Mouse (Mus musculus) cortical plate, adult 2 months (tissue): ENCODE results near the gene Msi2. TPM values are rescaled to one million over a fixed set of nuclear protein-coding genes. Genes with fewer than 3 reads are reported as not detected.

Experiments used
- H3K27ac ChIP-seq: fragments of 200-500 bp; 2 replicates; pipeline ENCODE4 v1.5.1; 2012; ENCODE audit warnings: low read length, control low read depth, inconsistent platforms; ENCODE audit not compliant: insufficient read depth
- H3K4me1 ChIP-seq: fragments of 200-500 bp; 2 replicates; pipeline ENCODE4 v1.6.1; 2011; ENCODE audit warnings: low read length; ENCODE audit not compliant: control insufficient read depth, insufficient read depth
- H3K4me3 ChIP-seq: fragments of 200-500 bp; 2 replicates; pipeline ENCODE4 v1.5.1; 2011; ENCODE audit warnings: mild to moderate bottlenecking, low read length, control low read depth; ENCODE audit not compliant: insufficient read depth
- CTCF ChIP-seq: fragments of 200-500 bp; IDR thresholded peaks from 2 replicates; pipeline ENCODE4 v1.5.1; 2011; ENCODE audit warnings: mild to moderate bottlenecking, control low read depth, low read length; ENCODE audit not compliant: insufficient read depth; ENCODE audit errors: extremely low read depth
- POLR2A ChIP-seq: fragments of 200-500 bp; IDR thresholded peaks from 2 replicates; pipeline ENCODE4 v1.6.1; 2011; ENCODE audit warnings: mild to moderate bottlenecking, low read length, control low read depth; ENCODE audit not compliant: insufficient read depth; ENCODE audit errors: extremely low read depth
- polyA plus RNA-seq: library from polyadenylated mRNA; depleted of rRNA; stranded (reverse); fragments of >200 nt; gene quantifications from 2 replicates; pipeline ENCODE4 v1.2.3, GENCODE M21; 2012

Msi2 gene
- polyA plus RNA-seq, 1 experiment = 57.5 TPM

DNA sequence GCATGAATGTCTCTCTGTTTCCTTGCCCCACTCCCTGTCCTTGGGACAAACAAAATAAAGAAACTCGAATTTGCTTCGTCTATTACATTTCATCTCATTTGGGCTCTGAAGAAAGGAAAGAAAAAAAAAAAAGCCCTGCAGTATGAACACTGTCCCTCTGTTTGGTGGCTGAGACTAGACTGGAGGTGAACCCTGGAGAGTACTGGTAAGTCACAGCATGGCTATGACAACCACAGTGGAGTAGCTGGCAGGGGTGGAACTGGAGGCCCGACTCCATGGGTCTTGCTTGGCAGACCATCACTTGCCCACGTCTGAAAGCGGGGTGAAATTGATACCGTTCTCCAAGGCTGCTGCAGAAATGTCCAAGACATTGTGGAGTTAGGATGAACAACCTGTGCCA lies 71.8 kb downstream of the Msi2 start:
- no peak overlapping the region for H3K4me3 ChIP-seq
- TF ChIP-seq CTCF = no peak
- TF ChIP-seq POLR2A = no peak
- no peak overlapping the region for H3K27ac ChIP-seq
- 0 out of 2 replicates have a peak, but pooled peaks cover 3% of the 10 kb centered on the region for H3K4me1 ChIP-seq

DNA sequence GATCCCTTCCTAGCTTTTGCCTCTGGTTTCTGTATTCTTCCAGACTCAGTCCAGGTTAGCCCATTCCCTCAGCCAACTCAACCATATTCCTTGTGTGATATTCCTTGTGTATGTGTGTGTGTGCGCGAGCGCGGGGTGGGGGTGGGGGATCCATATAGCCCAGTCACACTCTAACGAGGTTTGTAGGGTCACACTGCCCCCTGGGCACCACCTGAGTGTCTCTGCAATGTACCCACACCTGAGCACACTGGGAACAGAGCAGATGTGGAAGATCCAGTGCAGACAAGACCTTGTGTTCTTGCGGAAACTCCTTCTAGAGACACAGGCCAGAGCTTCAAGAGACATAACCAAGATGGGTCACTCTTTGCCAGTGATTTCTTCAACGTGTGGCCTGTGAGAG lies 72.5 kb downstream of the Msi2 start:
- no peak for TF ChIP-seq POLR2A
- TF ChIP-seq CTCF = no peak
- Histone ChIP-seq H3K4me1 (0 out of 2 replicates have a peak, but pooled peaks cover 3% of the 10 kb centered on the region), H3K27ac (no peak overlapping the region), H3K4me3 (no peak overlapping the region)

DNA sequence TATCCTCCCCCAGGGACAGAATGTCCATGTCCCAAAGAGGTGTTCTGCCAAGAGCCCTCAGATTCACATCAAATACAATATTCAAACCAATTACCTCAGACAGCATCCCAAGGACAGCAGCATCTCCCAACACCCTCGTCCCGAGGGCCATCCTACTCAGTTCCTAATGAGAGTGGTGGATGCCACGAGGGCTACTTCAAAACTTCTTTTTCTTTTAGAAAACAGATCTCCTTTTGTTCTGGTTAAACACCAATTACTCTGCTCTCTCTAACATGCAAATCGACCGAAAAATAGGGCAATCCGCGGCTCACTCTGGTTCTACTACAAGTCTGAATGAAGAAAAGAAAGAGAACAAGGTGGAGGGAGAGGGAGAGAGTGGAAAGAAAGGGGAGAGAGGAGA lies 73.6 kb downstream of the Msi2 start:
- H3K4me1 ChIP-seq = 0 out of 2 replicates have a peak, but pooled peaks cover 3% of the 10 kb centered on the region
- H3K27ac ChIP-seq = 0 out of 2 replicates have a peak overlapping the region, but pooled peaks have one; percentile 68
- no peak overlapping the region for H3K4me3 ChIP-seq
- TF ChIP-seq POLR2A (no peak), CTCF (no peak)

DNA sequence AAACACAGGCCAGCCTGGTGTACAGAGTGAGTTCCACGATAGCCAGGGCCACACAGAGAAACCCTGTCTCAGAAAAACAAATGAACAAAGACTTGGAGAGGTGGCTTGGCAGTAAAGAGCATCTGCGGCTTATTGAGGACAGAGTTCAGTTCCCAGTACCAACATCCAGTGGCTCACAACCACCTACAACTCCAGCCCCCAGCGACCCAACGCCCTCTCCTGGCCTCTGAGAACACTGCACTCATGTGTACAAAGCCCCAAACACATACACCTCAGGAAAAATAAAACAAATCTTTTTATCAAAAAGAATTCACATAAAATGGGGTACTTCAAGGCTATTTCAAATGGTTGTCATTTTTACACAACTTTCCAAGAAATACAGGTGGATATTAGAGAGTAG lies 78.5 kb downstream of the Msi2 start:
- Histone ChIP-seq H3K4me1 (no peaks in the 10 kb centered on the region), H3K27ac (no peak overlapping the region), H3K4me3 (no peak overlapping the region)
- TF ChIP-seq POLR2A (no peak), CTCF (no peak)

GRCm38 (mm10) chr11:88638936-88639542 lies 79.3 kb downstream of the Msi2 start:
- H3K27ac ChIP-seq = no peak overlapping the region
- no peaks in the 10 kb centered on the region for H3K4me1 ChIP-seq
- H3K4me3 ChIP-seq = no peak overlapping the region
- TF ChIP-seq POLR2A (no peak), CTCF (no peak)

GRCm38 (mm10) chr11:88638254-88638653 lies 80.1 kb downstream of the Msi2 start:
- H3K27ac ChIP-seq = no peak overlapping the region
- H3K4me1 ChIP-seq = no peaks in the 10 kb centered on the region
- H3K4me3 ChIP-seq = no peak overlapping the region
- TF ChIP-seq CTCF = no peak
- no peak for TF ChIP-seq POLR2A

DNA sequence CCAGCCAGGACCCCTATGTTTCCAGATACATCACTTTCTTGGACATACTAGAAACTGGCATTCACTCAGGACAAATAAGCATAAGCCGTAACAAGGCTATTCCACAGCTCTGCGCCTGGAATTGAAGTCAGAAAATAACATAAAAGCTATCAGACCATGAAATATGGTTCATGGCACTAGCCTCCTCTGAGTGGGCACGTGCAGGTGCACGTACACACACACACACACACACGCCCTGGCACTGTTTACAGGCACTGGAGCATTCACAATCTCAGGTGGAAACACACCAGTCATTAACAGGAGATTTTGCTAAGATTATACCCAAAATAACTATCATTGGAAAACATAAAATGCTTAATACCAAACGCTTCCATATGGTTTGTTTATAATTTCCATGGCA lies 81.4 kb downstream of the Msi2 start:
- H3K27ac ChIP-seq = no peak overlapping the region
- H3K4me1 ChIP-seq = no peaks in the 10 kb centered on the region; the same call in 1 of the 2 replicates
- TF ChIP-seq POLR2A = no peak
- H3K4me3 ChIP-seq = no peak overlapping the region

GRCm38 (mm10) chr11:88636319-88636718 lies 82.0 kb downstream of the Msi2 start:
- TF ChIP-seq POLR2A (no peak), CTCF (no peak)
- H3K4me1 ChIP-seq = no peaks in the 10 kb centered on the region; the same call in 1 of the 2 replicates
- no peak overlapping the region for H3K27ac ChIP-seq
- no peak overlapping the region for H3K4me3 ChIP-seq

DNA sequence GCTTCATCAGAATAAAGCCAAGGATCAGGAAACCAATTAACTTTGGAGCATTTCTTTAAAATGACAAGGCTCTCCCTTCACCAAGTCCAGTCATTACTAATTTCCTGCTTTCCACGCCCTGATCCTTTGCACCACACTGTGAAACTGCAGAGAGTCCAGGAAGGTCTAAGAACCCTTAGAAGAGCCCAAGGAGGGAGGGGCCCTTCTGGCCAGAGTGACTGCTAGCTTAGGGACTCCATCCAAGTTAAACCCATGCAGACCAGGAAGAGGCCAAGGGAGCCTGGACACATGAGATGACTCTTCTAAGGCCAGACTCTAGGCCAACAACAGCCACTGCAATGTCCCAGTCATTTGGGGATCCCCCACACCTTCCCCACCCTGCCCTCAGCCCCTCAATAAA lies 83.7 kb downstream of the Msi2 start:
- no peaks in the 10 kb centered on the region; the same call in 1 of the 2 replicates for H3K4me1 ChIP-seq
- no peak overlapping the region for H3K4me3 ChIP-seq
- no peak overlapping the region for H3K27ac ChIP-seq
- TF ChIP-seq CTCF = no peak
- TF ChIP-seq POLR2A = no peak

DNA sequence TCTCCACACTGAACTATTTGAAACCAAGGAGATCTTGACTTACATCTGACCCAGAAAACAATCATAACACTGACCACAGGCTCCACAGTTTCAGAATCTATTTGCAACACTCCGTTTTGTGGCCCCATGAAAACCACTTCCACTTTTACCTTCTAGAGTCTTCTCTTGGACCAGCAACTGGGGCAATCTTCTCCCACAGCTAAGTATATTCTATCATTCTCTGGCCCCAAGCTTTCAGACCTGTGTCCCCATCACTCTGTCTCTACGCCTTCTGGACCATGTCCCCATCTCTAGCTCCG lies 86.4 kb downstream of the Msi2 start:
- Histone ChIP-seq H3K4me3 (no peak overlapping the region), H3K27ac (no peak overlapping the region), H3K4me1 (no peaks in the 10 kb centered on the region; the same call in 1 of the 2 replicates)
- no peak for TF ChIP-seq POLR2A
- TF ChIP-seq CTCF = no peak
